Mouse (Mus musculus): ENCODE measurements around the gene Net1. TPM values are rescaled to one million over a fixed set of nuclear protein-coding genes. Genes with fewer than 3 reads are reported as not detected.

Gene Net1
- polyA plus RNA-seq, 1 experiment, result 6.1 TPM

DNA sequence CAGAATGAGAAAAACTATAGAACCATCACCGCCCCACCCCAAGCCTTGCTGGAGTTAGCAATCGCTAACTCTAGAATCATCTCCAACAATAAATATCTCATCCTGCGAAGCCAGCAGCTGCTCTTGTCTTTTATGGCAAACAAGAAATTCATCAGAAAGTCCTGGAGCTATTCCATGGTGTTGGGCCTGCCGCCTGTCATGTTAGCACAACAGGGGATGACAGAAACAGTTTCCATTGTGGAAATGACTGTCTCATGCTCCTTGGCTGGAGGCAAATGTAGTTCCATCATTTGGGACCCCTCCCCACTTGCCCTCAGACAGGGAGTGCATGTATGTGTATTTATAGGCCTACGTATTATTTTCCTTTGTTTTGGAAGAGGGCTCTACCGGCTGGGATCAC lies 41.6 kb downstream of the Net1 start:
- TF ChIP-seq POLR2A (IDR thresholded peaks at IDR 0.05; ENCODE audit: low read depth, low read length) (no peak), CTCF (IDR thresholded peaks at IDR 0.05; ENCODE audit: extremely low read depth, insufficient read depth, insufficient read length, insufficient replicate concordance) (no peak)
- no peak overlapping the region for H3K4me3 ChIP-seq (ENCODE audit: extremely low read depth, insufficient read depth, insufficient read length)
- no peaks in the 10 kb centered on the region for H3K27me3 ChIP-seq (ENCODE audit: control insufficient read depth, insufficient read depth, low read length)
- H3K4me1 ChIP-seq (ENCODE audit: control insufficient read depth, insufficient read depth, insufficient read length), result no peaks in the 10 kb centered on the region
- DNase-seq (ENCODE audit: low read depth in 1 of 2, low spot score in 2 of 2), result no peak
- WGBS, result 93% methylated on average over 6 of the region's 6 CpGs
- H3K36me3 ChIP-seq (ENCODE audit: control insufficient read depth, insufficient read depth, low read length), result no peaks in the 10 kb centered on the region
- no peak overlapping the region for H3K27ac ChIP-seq (ENCODE audit: insufficient read depth, low read length)

DNA sequence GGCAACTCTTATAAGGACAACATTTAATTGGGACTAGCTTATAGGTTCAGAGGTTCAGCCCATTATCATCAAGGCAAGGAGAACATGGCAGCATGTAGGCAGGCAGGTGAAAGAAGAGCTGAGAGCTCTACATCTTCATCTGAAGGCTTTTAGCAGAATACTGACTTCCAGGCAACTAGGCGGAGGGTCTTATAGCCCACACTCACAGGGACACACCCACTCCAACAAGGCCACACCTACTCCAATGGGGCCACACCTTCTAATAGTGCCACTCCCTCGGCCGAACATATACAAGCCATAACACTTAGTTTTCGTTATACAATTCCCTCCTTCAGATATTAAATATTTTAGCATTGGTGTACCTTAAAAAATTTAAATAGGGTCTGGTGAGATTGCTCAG lies 45.2 kb downstream of the Net1 start:
- no peaks in the 10 kb centered on the region for H3K36me3 ChIP-seq (ENCODE audit: control insufficient read depth, insufficient read depth, low read length)
- no peaks in the 10 kb centered on the region for H3K27me3 ChIP-seq (ENCODE audit: control insufficient read depth, insufficient read depth, low read length)
- H3K27ac ChIP-seq (ENCODE audit: insufficient read depth, low read length), result no peak overlapping the region
- no peak for TF ChIP-seq POLR2A (IDR thresholded peaks at IDR 0.05; ENCODE audit: low read depth, low read length)
- no peak for TF ChIP-seq CTCF (IDR thresholded peaks at IDR 0.05; ENCODE audit: extremely low read depth, insufficient read depth, insufficient read length, insufficient replicate concordance)
- DNase-seq (ENCODE audit: low read depth in 1 of 2, low spot score in 2 of 2), result no peak
- H3K4me1 ChIP-seq (ENCODE audit: control insufficient read depth, insufficient read depth, insufficient read length), result no peaks in the 10 kb centered on the region
- no peak overlapping the region for H3K4me3 ChIP-seq (ENCODE audit: extremely low read depth, insufficient read depth, insufficient read length)
- WGBS, result 97% methylated on average over 4 of the region's 4 CpGs

DNA sequence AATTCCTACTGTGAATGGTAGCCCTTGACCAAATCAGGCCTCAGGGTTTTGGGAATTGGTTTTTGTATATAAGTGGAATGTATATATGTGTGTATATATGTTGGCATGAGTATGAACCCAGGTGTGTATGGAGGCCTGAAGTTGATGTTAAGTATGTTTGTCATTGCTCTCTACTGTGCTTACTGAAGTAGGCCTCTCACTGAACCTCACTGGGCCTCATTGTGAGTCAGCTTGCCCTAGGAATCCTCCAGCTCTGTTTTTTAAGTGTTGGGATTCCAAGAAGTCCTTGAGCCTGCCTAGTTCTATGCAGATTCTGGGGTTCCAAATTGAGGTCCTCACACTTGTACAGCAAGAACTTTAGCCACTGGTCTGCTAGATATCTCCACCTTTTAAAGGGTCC lies 48.1 kb downstream of the Net1 start:
- TF ChIP-seq POLR2A (IDR thresholded peaks at IDR 0.05; ENCODE audit: low read depth, low read length), result no peak
- TF ChIP-seq CTCF (IDR thresholded peaks at IDR 0.05; ENCODE audit: extremely low read depth, insufficient read depth, insufficient read length, insufficient replicate concordance), result no peak
- no peak for DNase-seq (ENCODE audit: low read depth in 1 of 2, low spot score in 2 of 2)
- H3K27ac ChIP-seq (ENCODE audit: insufficient read depth, low read length), result no peak overlapping the region
- no peaks in the 10 kb centered on the region for H3K27me3 ChIP-seq (ENCODE audit: control insufficient read depth, insufficient read depth, low read length)
- no peak overlapping the region for H3K4me3 ChIP-seq (ENCODE audit: extremely low read depth, insufficient read depth, insufficient read length)
- no peaks in the 10 kb centered on the region for H3K36me3 ChIP-seq (ENCODE audit: control insufficient read depth, insufficient read depth, low read length)
- no peaks in the 10 kb centered on the region for H3K4me1 ChIP-seq (ENCODE audit: control insufficient read depth, insufficient read depth, insufficient read length)

GRCm38 (mm10) chr13:3867158-3867557 lies 50.9 kb downstream of the Net1 start:
- no peak for DNase-seq (ENCODE audit: low read depth in 1 of 2, low spot score in 2 of 2)
- H3K27me3 ChIP-seq (ENCODE audit: control insufficient read depth, insufficient read depth, low read length), result no peaks in the 10 kb centered on the region
- no peaks in the 10 kb centered on the region for H3K36me3 ChIP-seq (ENCODE audit: control insufficient read depth, insufficient read depth, low read length)
- 82% methylated on average over 6 of the region's 6 CpGs for WGBS
- TF ChIP-seq POLR2A (IDR thresholded peaks at IDR 0.05; ENCODE audit: low read depth, low read length) (no peak), CTCF (IDR thresholded peaks at IDR 0.05; ENCODE audit: extremely low read depth, insufficient read depth, insufficient read length, insufficient replicate concordance) (no peak)
- no peaks in the 10 kb centered on the region for H3K4me1 ChIP-seq (ENCODE audit: control insufficient read depth, insufficient read depth, insufficient read length)
- H3K4me3 ChIP-seq (ENCODE audit: extremely low read depth, insufficient read depth, insufficient read length), result no peak overlapping the region
- H3K27ac ChIP-seq (ENCODE audit: insufficient read depth, low read length), result no peak overlapping the region

GRCm38 (mm10) chr13:3866355-3867052 lies 51.5 kb downstream of the Net1 start:
- peak overlapping the region; percentile 32; the same call in 1 of the 2 replicates for H3K27ac ChIP-seq (ENCODE audit: insufficient read depth, low read length)
- TF ChIP-seq POLR2A (IDR thresholded peaks at IDR 0.05; ENCODE audit: low read depth, low read length) (no peak), CTCF (IDR thresholded peaks at IDR 0.05; ENCODE audit: extremely low read depth, insufficient read depth, insufficient read length, insufficient replicate concordance) (no peak)
- DNase-seq (ENCODE audit: low read depth in 1 of 2, low spot score in 2 of 2), result no peak
- H3K4me1 ChIP-seq (ENCODE audit: control insufficient read depth, insufficient read depth, insufficient read length), result no peaks in the 10 kb centered on the region
- H3K4me3 ChIP-seq (ENCODE audit: extremely low read depth, insufficient read depth, insufficient read length), result no peak overlapping the region
- H3K36me3 ChIP-seq (ENCODE audit: control insufficient read depth, insufficient read depth, low read length), result no peaks in the 10 kb centered on the region
- no peaks in the 10 kb centered on the region for H3K27me3 ChIP-seq (ENCODE audit: control insufficient read depth, insufficient read depth, low read length)
- WGBS, result 77% methylated on average over 8 of the region's 8 CpGs

GRCm38 (mm10) chr13:3865648-3866354 lies 52.2 kb downstream of the Net1 start:
- Histone ChIP-seq H3K36me3 (ENCODE audit: control insufficient read depth, insufficient read depth, low read length) (no peaks in the 10 kb centered on the region), H3K27ac (ENCODE audit: insufficient read depth, low read length) (no peak overlapping the region; the same call in 1 of the 2 replicates), H3K4me1 (ENCODE audit: control insufficient read depth, insufficient read depth, insufficient read length) (no peaks in the 10 kb centered on the region), H3K27me3 (ENCODE audit: control insufficient read depth, insufficient read depth, low read length) (no peaks in the 10 kb centered on the region), H3K4me3 (ENCODE audit: extremely low read depth, insufficient read depth, insufficient read length) (no peak overlapping the region)
- TF ChIP-seq POLR2A (IDR thresholded peaks at IDR 0.05; ENCODE audit: low read depth, low read length) (no peak), CTCF (IDR thresholded peaks at IDR 0.05; ENCODE audit: extremely low read depth, insufficient read depth, insufficient read length, insufficient replicate concordance) (no peak)
- no peak for DNase-seq (ENCODE audit: low read depth in 1 of 2, low spot score in 2 of 2)
- WGBS, result 62% methylated on average over 14 of the region's 14 CpGs
